Mouse (Mus musculus) retina, postnatal 1 day (tissue): ENCODE data around the gene Itga2b.

Experiments
- DNase-seq: peaks from one replicate; pipeline ENCODE4 v3.0.0-alpha.2; 2012

The Itga2b gene

GRCm38 (mm10) chr11:102455740-102456396 is 14.1 kb downstream of the Itga2b start:
- peak; percentile 93 for DNase-seq

DNA sequence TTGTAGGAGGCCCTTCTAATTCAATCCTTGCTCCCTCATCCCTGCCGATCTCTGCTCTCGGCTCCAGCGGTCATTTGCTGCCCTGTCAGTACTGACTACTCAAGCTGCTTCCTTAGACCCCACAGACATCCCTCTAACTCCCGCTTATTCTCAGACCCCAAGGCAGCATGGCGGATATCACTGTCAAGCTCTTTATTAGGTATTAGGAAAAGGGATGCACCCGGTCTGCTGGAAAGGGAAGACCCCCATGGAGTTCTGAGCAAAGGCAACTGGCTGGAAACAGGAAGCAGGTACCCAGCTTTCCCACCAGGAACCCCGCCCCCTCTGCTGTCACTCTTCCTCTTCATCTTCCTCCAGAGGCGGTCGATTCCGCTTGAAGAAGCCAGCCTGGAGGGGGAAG is 16.8 kb downstream of the Itga2b start:
- peak; percentile 36 for DNase-seq

- DNase-seq = no peak
These were observed 20.6 kb downstream of the Itga2b start for GRCm38 (mm10) chr11:102449043-102450008.

- DNase-seq = peak; percentile 30
These were observed 21.6 kb downstream of the Itga2b start for GRCm38 (mm10) chr11:102448327-102448726.

DNA sequence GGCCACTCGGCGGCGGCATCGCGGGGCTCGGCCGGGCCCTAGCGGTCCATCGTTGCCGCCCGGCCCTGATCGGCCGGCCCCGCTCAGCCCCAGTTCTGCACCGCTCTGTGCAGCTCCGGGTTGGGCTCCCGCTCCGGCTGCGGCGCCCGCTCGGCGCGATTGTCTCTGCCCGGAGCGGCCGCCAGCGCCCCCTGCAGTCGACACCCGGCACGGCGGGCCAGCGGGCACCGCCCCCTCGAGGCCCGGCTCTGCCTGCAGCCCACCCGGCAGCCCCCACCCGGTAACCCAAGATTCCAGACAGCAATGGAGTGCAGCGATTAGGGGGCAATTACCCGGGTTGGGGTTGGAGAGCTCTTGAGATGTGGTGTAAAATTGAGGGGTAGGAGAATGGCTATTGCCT is 22.4 kb downstream of the Itga2b start, which contains the start of gene Fam171a2:
Fam171a2 (minus strand) TSS at position 186 of the 400 bp plus-strand sequence.
- DNase-seq = peak; percentile 87

- peak; percentile 74 for DNase-seq
These were observed 23.1 kb downstream of the Itga2b start for GRCm38 (mm10) chr11:102446581-102447461.

GRCm38 (mm10) chr11:102445891-102446361 is 24.0 kb downstream of the Itga2b start:
- DNase-seq = peak; percentile 74

DNA sequence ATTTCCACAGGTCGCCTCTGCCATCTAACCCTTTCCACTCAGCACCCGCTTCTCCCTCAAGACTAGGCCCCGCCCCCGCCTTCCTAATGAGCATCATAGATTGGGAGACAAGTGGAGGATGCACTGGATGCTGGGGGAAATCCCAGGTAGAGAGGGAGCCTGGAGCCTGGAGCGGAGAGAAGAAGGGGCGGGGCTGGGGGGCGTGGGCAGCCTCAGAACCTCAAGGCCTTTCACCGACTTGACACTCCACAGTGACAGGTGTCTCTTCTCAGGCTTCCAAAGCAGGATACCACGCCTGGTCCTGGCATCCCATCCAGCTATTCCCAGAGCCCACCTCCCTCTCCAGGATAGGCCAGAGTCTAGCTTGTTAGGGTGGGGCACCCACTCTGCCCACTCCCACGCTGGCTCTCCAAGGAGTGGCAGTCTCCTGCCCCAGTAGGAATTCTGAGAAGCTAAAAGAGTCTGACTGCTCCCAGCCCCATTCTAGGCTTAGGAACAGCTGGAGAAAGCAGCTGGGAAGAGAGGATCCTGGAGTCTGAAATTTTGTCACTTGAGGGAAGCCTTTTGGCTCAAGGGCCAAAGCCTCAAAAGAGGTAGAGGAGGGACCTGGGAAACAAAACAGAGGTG is 24.5 kb downstream of the Itga2b start:
- DNase-seq = peak; percentile 67

DNA sequence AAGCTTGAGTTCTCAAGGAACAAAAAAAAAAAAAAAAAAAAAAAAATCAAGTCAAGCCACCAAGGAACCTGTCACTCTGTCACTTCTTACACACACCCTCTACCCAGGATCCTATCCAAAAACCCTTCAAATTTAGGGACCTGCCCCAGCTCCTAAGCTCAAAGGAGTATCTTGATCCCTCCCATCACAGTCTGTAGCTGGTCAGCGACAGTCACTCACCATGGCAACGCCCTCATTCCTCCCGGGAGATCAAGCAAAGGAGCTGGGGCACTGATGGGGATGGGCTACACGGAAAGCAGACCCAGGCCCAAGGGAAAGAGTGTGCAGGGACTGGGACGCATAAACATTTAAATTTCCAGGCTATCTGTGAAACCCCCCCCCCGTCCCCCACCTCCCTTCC is 25.1 kb downstream of the Itga2b start:
- peak; percentile 77 for DNase-seq

- DNase-seq = no peak
These were observed 25.6 kb downstream of the Itga2b start for GRCm38 (mm10) chr11:102444321-102444720.

- no peak for DNase-seq
These were observed 26.2 kb downstream of the Itga2b start for GRCm38 (mm10) chr11:102443740-102444139.

- no peak for DNase-seq
These were observed 27.8 kb downstream of the Itga2b start for GRCm38 (mm10) chr11:102442089-102442488.

DNA sequence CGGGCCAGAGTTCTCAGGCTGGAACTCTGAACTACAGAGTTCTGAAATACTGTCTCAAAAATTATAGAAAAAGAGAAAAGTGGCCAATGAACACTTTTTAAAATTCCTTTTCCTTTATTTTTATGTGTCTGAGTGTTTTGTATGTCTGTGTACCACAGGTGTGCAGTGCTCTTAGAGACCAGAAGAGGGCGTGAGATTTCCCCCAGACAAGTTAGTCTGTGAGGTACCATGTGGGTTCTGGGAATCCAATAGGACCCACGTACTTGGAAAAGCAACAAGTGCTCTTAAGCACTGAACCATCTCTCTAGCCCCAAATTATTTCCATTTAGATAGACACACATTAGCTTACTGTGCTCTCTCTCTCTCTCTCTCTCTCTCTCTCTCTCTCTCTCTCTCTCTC is 28.5 kb downstream of the Itga2b start:
- DNase-seq = peak; percentile 26

DNA sequence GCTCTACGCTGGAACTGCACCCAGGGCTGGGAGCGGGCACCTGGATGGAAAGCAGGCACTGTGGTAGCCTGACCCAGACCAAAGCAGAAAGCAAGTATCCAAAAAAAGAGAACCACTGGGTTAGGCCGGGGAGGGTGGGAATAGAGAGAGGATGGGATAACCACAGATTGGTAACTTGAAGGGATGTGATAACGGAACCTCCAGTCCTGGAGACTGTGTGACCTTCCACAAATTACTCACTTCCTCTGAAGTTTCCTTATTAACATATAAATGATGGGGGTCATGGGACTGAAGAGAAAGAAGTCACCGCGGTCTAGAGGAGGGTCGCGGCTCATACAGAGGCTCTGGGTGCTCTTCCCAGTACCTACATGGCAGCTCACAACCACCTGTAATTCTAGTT is 29.7 kb downstream of the Itga2b start:
- DNase-seq = no peak

- DNase-seq = no peak
These were observed 30.5 kb downstream of the Itga2b start for GRCm38 (mm10) chr11:102439093-102440082.

DNA sequence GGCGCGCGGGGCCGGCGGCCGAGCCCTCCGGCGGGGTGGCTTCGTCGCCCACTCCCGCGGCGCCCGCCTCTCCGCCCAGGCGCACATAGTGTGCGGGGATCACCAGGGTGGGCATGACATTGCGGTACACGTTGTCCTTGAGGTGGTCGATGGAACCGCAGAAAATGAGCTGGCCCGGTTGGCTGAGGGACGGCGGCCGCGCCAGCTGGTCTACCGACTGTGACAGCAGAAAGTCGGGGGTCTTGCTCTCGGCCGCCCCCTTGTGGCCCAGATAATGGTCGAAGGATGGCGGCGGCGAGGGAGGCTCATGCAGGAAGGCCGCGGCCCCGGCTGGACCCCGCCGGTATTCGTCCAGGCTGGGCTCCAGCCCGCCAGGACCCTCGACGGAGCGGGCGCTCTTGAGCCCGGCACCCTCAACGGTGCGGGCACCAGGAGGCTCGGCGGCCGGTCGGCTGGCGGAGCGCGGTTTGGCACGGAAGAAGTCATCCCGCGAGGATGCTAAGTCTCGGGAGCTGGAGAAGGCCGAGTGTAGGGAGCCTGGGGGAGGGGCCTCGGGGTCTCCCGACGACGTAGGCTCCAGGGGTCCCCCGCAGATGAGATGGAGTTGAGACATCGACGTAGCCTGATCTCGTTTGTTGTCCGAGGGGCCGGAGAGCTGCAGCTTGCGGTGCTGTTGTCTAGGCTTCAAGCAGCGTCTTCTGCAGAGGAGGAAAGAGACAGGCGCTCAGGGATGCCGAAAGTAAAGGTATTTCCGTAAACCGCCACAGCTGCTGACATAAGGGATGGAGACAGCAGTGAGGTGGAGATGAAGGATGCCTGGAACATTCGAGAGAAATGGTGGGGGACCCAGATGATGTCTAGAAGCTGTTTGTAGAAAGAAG is 31.5 kb downstream of the Itga2b start:
- DNase-seq = peak; percentile 92

DNA sequence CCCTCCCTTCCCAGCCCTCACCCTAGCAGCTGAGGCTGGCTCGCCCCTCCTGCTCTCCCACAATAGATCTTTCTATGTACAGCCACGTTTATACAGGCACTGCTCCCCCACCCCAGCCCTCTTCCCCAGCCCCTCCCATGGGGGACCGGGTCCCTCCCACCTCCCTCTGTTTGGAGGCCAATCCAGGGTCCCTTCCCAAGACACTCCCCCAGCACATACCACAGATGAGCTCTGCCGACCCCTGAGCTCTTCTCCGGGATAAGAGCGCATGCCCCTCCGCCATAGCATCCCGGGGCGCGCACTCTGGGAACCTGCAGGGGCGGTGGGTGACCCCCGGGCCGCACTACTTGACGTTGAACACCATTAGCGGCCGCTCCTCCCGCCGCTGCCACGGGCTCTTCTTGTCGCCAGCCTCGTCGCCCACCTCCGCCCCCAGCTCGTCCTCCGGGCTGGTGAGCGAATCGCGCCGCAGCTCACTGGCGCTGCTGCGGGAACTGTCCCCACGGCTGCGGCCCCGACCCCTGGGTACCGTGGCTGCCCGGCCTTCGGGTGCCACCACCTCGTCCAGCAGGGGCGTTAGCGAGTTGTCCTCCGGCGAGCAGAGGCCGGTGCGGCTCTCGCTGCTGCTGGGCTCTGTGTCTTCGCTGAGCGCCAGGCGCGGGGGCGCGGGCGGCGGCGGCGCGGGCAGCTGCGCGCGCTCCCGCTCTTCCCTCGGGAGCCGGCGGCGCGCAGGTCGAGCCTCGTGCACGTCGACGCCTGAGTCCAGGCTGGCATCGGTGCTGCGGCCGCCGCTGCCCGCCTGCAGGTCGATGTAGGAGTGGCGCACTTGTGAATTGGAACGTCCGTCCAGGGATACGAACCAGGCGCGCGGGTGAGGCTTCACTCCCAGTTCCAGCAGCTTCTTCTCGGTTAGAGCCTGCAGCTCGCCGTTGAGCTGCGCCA is 32.5 kb downstream of the Itga2b start:
- peak; percentile 88 for DNase-seq

GRCm38 (mm10) chr11:102436471-102436790 is 33.5 kb downstream of the Itga2b start:
- DNase-seq = no peak
